In the genomic region with DNA sequence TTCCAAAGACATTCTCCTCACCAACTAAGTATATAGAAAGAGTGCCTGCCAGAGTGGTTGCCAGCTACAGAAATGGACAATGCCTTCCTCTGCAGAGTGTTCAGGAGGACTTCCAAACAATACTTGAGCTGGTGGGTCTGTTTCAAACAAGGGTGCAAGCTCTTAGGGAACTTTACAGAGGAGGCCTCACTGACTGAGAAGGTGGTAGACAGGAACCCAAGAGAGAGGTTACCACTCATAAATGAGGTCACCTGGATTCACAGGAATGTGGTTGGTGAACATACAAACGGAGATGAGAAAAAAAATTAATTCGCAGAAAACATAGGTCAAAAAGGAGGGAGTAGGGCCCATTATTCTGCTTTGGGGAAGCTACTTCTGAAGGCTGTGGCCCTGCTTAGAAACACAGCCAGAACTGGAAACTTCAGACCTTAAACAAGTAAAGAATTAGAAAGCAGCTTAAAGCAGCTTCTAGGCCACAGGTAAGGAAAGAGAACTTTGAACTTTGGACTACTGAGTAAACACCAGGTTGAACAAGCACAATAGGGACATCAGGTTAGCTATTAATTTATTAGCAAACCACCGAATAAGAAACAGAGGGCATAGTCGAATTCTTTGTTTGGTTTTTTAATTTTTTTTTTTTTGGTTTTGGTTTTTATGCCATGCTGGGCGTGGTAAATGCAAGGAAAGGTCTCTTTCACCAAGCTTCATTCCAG, we compare ENCODE assay signal across 24 mouse cellular contexts.
DNase-seq lines count a peak whose midpoint lies in the region; ATAC-seq lines count a peak whose summit lies in the region.
"Had no signal": no experiment of that assay in that cellular context is flagged by ENCODE, and none has a peak within 500 bp of the region (broad histone marks: within the 10 kb centered on the region; RNA-seq: fewer than 3 reads in every experiment).

No protein-coding gene starts in this region.

- DNase-seq in kidney, adult 11 months, result peak; percentile 32
- no peak for DNase-seq in liver, embryonic 13.5 days
- no peak for DNase-seq in adrenal gland, adult 2 months
- DNase-seq in midbrain, embryonic 10.5 days (ENCODE audit: low spot score), result no peak
- DNase-seq: adrenal gland, postnatal 14 days; cerebellum, postnatal 10 days; gastrocnemius, postnatal 25 days; heart, adult 2 months; heart, postnatal 4 days; right cerebral cortex, postnatal 14 days; thymus, adult 18-20 months; thymus, postnatal 4 days had no signal

- no peak overlapping the region for H3K4me3 ChIP-seq in kidney, embryonic 14.5 days (ENCODE audit: low read length)
- H3K4me3 ChIP-seq in kidney, embryonic 15.5 days (replicated peaks), result no peak overlapping the region
- no peak overlapping the region for H3K4me3 ChIP-seq in liver, embryonic 13.5 days (replicated peaks)
- no peak overlapping the region for H3K4me3 ChIP-seq in stomach, embryonic 15.5 days (replicated peaks)
- H3K4me3 ChIP-seq in midbrain, embryonic 10.5 days, result no peak overlapping the region
- H3K4me3 ChIP-seq: embryonic facial prominence, embryonic 13.5 days; forebrain, embryonic 15.5 days; heart, adult 2 months; heart, embryonic 15.5 days; limb, embryonic 15.5 days; megakaryocyte, embryonic 14.5 days; neural tube, embryonic 15.5 days had no signal

- H3K36me3 ChIP-seq in kidney, embryonic 14.5 days (ENCODE audit: control insufficient read depth, insufficient read depth, low read length), result no peaks in the 10 kb centered on the region
- H3K36me3 ChIP-seq in kidney, embryonic 15.5 days, result no peaks in the 10 kb centered on the region
- no peaks in the 10 kb centered on the region for H3K36me3 ChIP-seq in liver, embryonic 13.5 days
- no peaks in the 10 kb centered on the region for H3K36me3 ChIP-seq in stomach, embryonic 15.5 days
- no peaks in the 10 kb centered on the region for H3K36me3 ChIP-seq in midbrain, embryonic 10.5 days
- H3K36me3 ChIP-seq: embryonic facial prominence, embryonic 13.5 days; forebrain, embryonic 15.5 days; heart, embryonic 15.5 days; limb, embryonic 15.5 days; neural tube, embryonic 15.5 days had no signal

- H3K4me2 ChIP-seq in kidney, embryonic 14.5 days (replicated peaks; ENCODE audit: low read depth, low read length), result no peak overlapping the region
- no peak overlapping the region for H3K4me2 ChIP-seq in kidney, embryonic 15.5 days
- H3K4me2 ChIP-seq in liver, embryonic 13.5 days, result no peak overlapping the region
- H3K4me2 ChIP-seq in stomach, embryonic 15.5 days, result no peak overlapping the region
- H3K4me2 ChIP-seq: embryonic facial prominence, embryonic 13.5 days; forebrain, embryonic 15.5 days; heart, embryonic 15.5 days; limb, embryonic 15.5 days; neural tube, embryonic 15.5 days had no signal

- no peak overlapping the region for H3K9ac ChIP-seq in kidney, embryonic 14.5 days (ENCODE audit: low read depth, low read length)
- H3K9ac ChIP-seq in kidney, embryonic 15.5 days, result no peak overlapping the region
- no peak overlapping the region for H3K9ac ChIP-seq in liver, embryonic 13.5 days
- no peak overlapping the region for H3K9ac ChIP-seq in stomach, embryonic 15.5 days
- H3K9ac ChIP-seq: embryonic facial prominence, embryonic 13.5 days; forebrain, embryonic 15.5 days; heart, embryonic 15.5 days; limb, embryonic 15.5 days; neural tube, embryonic 15.5 days had no signal

- no peak overlapping the region for H3K27ac ChIP-seq in kidney, embryonic 14.5 days (ENCODE audit: low read depth, low read length)
- H3K27ac ChIP-seq in kidney, embryonic 15.5 days, result peak overlapping the region; percentile 29; the same call in 1 of the 2 replicates
- H3K27ac ChIP-seq in liver, embryonic 13.5 days, result peak overlapping the region; percentile 29; the same call in 1 of the 2 replicates
- H3K27ac ChIP-seq in stomach, embryonic 15.5 days, result peak overlapping the region; percentile 69
- H3K27ac ChIP-seq in midbrain, embryonic 10.5 days (replicated peaks), result no peak overlapping the region
- H3K27ac ChIP-seq: embryonic facial prominence, embryonic 13.5 days; forebrain, embryonic 15.5 days; heart, adult 2 months; heart, embryonic 15.5 days; limb, embryonic 15.5 days; neural tube, embryonic 15.5 days had no signal

- no peaks in the 10 kb centered on the region for H3K27me3 ChIP-seq in kidney, embryonic 14.5 days (ENCODE audit: control insufficient read depth, insufficient read depth, low read length)
- no peaks in the 10 kb centered on the region for H3K27me3 ChIP-seq in kidney, embryonic 15.5 days
- no peaks in the 10 kb centered on the region for H3K27me3 ChIP-seq in liver, embryonic 13.5 days
- no peaks in the 10 kb centered on the region for H3K27me3 ChIP-seq in stomach, embryonic 15.5 days (replicated peaks)
- no peaks in the 10 kb centered on the region for H3K27me3 ChIP-seq in midbrain, embryonic 10.5 days (ENCODE audit: low read depth, poor library complexity, severe bottlenecking)
- H3K27me3 ChIP-seq: embryonic facial prominence, embryonic 13.5 days; forebrain, embryonic 15.5 days; heart, embryonic 15.5 days; limb, embryonic 15.5 days; megakaryocyte, embryonic 14.5 days; neural tube, embryonic 15.5 days had no signal

- H3K4me1 ChIP-seq in kidney, embryonic 14.5 days (ENCODE audit: control insufficient read depth, insufficient read depth, low read length), result no peaks in the 10 kb centered on the region
- no peaks in the 10 kb centered on the region for H3K4me1 ChIP-seq in kidney, embryonic 15.5 days
- 0 out of 2 replicates have a peak, but pooled peaks cover 5% of the 10 kb centered on the region for H3K4me1 ChIP-seq in liver, embryonic 13.5 days (replicated peaks)
- 0 out of 2 replicates have a peak, but pooled peaks cover 7% of the 10 kb centered on the region for H3K4me1 ChIP-seq in stomach, embryonic 15.5 days
- H3K4me1 ChIP-seq in midbrain, embryonic 10.5 days, result peaks cover 5% of the 10 kb centered on the region; the same call in 1 of the 2 replicates
- H3K4me1 ChIP-seq: neural tube, embryonic 15.5 days had no signal

- no peaks in the 10 kb centered on the region for H3K9me3 ChIP-seq in kidney, embryonic 14.5 days (ENCODE audit: control insufficient read depth, low read length)
- no peaks in the 10 kb centered on the region for H3K9me3 ChIP-seq in kidney, embryonic 15.5 days (replicated peaks)
- H3K9me3 ChIP-seq in liver, embryonic 13.5 days (replicated peaks), result no peaks in the 10 kb centered on the region
- H3K9me3 ChIP-seq in stomach, embryonic 15.5 days, result no peaks in the 10 kb centered on the region
- H3K9me3 ChIP-seq in midbrain, embryonic 10.5 days (replicated peaks), result no peaks in the 10 kb centered on the region
- H3K9me3 ChIP-seq: embryonic facial prominence, embryonic 13.5 days; forebrain, embryonic 15.5 days; heart, embryonic 15.5 days; limb, embryonic 15.5 days; megakaryocyte, embryonic 14.5 days; neural tube, embryonic 15.5 days had no signal

- ATAC-seq in kidney, embryonic 14.5 days (ENCODE audit: low FRiP score, low TSS enrichment), result no peak
- ATAC-seq in kidney, embryonic 15.5 days (replicated peaks; ENCODE audit: low FRiP score), result no peak
- 0 out of 2 replicates have a peak, but pooled peaks have one; percentile 39 for ATAC-seq in liver, embryonic 13.5 days (ENCODE audit: low read depth)
- ATAC-seq in stomach, embryonic 15.5 days (ENCODE audit: insufficient read depth, low FRiP score, low read depth), result peak; percentile 82
- no peak for ATAC-seq in frontal cortex, adult (ENCODE audit: low TSS enrichment)
- ATAC-seq: forebrain, embryonic 15.5 days; hindbrain, embryonic 16.5 days; midbrain, embryonic 16.5 days had no signal

- WGBS in kidney, embryonic 14.5 days, result 71% methylated on average over 5 of the region's 5 CpGs
- 75% methylated on average over 5 of the region's 5 CpGs for WGBS in kidney, embryonic 15.5 days
- 59% methylated on average over 5 of the region's 5 CpGs for WGBS in liver, embryonic 13.5 days (ENCODE audit: insufficient replicate concordance)
- 62% methylated on average over 5 of the region's 5 CpGs for WGBS in stomach, embryonic 15.5 days
- 88% methylated on average over 5 of the region's 5 CpGs for WGBS in midbrain, embryonic 10.5 days

Comparison
In these comparisons a context has a peak if more than half of its experiments do, and no peak if none do; other contexts are left out.
1. H3K27ac ChIP-seq: peak in kidney, embryonic 15.5 days (single experiment), liver, embryonic 13.5 days (single experiment) and stomach, embryonic 15.5 days (single experiment); none in kidney, embryonic 14.5 days (single experiment) and midbrain, embryonic 10.5 days (single experiment).
2. ATAC-seq: peak in liver, embryonic 13.5 days (single experiment) and stomach, embryonic 15.5 days (single experiment); none in kidney, embryonic 14.5 days (single experiment), kidney, embryonic 15.5 days (single experiment) and frontal cortex, adult (single experiment).